Mouse (Mus musculus): ENCODE results near the gene Fank1. TPM values are rescaled to one million over a fixed set of nuclear protein-coding genes. Genes with fewer than 3 reads are reported as not detected.

Fank1 gene
- not detected for total RNA-seq (2021)
- long read RNA-seq, experiment 1: 0 reads
- long read RNA-seq, experiment 2: 0 reads

GRCm38 (mm10) chr7:133776626-133776996 is at the start of gene Fank1:
Gene Fank1, plus strand, starts transcription at chr7:133776861.
- no peak; the same call in 1 of the 2 replicates for TF ChIP-seq CTCF (IDR thresholded peaks at IDR 0.05)
- Histone ChIP-seq H3K4me3 (peak within 1 kb of the TSS; percentile 76), H3K27ac (peak within 1 kb of the TSS; percentile 97)
- peak; percentile 94 for DNase-seq
- intact Hi-C loops (cut with DNase I): loop anchor here (2.0 kb wide), 1 partner anchor 68 kb away; the partner anchor contains the start of gene Bccip

- DNase-seq: no peak
- Histone ChIP-seq H3K4me3 (no peak overlapping the region), H3K27ac (peak overlapping the region; percentile 65)
- TF ChIP-seq CTCF (IDR thresholded peaks at IDR 0.05): no peak
- intact Hi-C loops (cut with DNase I): no loop called here
Observed at GRCm38 (mm10) chr7:133727027-133727426, 49.6 kb upstream of the Fank1 start.

DNA sequence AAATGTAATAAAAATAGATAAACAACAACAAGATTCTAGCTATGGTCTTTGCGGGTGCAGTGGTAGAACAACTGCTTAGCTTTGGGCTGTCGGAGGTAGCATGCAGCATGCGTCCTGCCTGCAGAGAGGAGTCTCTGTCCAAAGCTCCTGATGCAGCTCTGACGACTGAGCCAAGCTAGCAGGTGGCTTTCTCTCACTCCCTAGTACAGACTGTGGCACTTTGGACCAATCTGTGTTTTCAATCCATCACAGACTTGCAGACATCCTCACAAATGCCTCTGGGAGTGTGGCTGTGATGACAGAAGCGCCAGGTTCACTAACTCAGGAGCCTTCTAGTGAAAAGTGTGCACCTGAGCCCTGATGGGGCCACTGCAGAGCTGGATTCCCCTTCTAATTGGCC is 47.3 kb upstream of the Fank1 start:
- DNase-seq: no peak
- no peak for TF ChIP-seq CTCF (IDR thresholded peaks at IDR 0.05)
- intact Hi-C loops (cut with DNase I): no loop called here
- Histone ChIP-seq H3K27ac (no peak overlapping the region), H3K4me3 (no peak overlapping the region)

GRCm38 (mm10) chr7:133730324-133731191 is 46.1 kb upstream of the Fank1 start:
- intact Hi-C loops (cut with DNase I): no loop called here
- peak overlapping the region; percentile 71 for H3K27ac ChIP-seq
- H3K4me3 ChIP-seq: no peak overlapping the region
- TF ChIP-seq CTCF (IDR thresholded peaks at IDR 0.05): no peak
- no peak for DNase-seq

DNA sequence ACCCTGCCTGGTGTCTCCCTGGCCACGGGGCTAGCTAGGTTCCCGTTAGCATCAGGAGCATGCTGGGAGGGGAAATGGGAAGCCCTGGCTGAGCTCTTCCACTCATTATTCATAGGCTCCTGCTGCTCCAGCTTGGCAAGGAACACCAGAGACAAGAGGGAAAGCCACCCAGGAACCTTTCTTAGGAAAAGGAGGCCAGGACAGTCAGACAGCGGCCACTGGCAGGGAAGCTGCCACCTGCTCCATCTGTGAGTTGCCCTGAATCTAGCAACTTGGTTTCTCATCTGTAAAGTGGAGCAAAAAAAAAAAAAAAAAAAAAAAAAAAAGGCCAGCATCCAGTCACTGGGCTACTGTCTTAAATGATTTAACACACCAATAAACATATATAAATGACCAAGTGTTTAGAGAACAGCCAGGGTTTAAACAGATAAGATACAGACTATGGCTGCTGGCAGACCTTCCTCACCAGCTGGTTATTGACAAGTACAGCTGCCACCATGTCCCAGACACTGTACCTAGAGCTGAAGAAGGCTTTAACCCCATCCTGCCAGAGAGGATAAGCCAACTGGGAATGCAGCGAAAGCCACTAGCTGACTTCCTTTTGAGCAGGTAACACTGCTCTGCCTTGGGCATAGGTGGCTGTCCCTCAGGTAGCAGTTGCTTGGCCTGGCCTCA is 44.6 kb upstream of the Fank1 start:
- H3K4me3 ChIP-seq: no peak overlapping the region
- DNase-seq: peak; percentile 52
- H3K27ac ChIP-seq: peak overlapping the region; percentile 71
- intact Hi-C loops (cut with DNase I): no loop called here
- TF ChIP-seq CTCF (IDR thresholded peaks at IDR 0.05): no peak

GRCm38 (mm10) chr7:133740558-133740957 is 36.1 kb upstream of the Fank1 start:
- Histone ChIP-seq H3K27ac (peak overlapping the region; percentile 88), H3K4me3 (no peak overlapping the region; the same call in 1 of the 2 replicates)
- TF ChIP-seq CTCF (IDR thresholded peaks at IDR 0.05): no peak
- intact Hi-C loops (cut with DNase I): no loop called here
- peak; percentile 14 for DNase-seq

DNA sequence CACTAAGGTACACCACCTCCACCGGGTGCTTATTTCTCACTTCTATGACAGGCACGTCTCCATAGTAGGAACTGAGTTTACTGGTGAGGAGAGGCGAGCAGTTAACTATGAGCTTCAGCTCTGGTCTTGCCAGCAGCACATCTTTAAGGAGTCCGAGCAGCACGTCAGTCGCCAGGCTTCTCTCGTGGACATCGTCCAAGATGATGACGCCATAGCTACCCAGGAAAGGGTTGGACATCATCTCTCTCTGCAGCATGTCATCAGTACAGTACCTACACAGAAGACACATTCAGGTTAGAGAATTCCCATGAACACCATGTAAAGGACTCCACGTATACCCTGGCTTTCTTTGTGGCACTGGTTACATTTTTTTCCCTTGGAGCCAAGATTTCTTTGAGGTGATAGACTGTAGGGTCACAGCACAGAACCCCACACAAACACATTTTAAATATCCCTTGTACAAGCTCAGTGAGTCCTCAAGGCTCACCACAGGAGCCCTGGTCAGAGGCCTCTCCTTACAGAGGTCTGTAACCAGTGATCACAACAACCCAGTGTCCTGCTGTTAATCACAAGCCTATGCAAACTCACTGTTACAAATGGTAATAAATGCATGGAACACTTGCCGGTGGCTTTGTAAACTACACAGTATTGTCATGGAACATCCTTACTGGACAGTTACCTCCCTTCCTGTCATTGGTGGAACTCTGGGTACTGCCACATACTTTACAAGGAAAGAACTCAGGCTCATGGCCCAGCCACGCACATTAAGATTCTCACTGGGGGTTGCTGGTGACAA is 33.9 kb upstream of the Fank1 start:
- intact Hi-C loops (cut with DNase I): no loop called here
- peak overlapping the region; percentile 88 for H3K27ac ChIP-seq

DNA sequence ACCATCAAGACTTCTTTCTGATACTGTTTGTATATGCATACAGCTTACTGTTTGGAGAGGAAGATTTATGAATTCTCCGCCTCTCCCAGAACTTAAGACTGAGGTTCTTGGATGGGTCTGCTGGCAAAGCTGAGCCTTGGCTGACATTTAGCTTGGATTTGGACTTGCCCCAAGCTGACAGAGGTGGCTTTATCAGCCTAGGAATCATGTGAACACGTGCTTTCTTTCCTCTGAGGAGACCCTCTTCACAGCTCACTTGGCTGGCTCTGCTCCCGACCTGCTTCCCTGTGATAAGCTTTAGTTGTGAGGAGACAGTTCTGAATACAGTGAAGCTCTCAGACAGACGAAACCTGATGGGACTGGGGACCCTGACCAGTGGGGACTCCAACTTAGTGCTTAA is 33.0 kb upstream of the Fank1 start:
- Histone ChIP-seq H3K4me3 (no peak overlapping the region), H3K27ac (peak overlapping the region; percentile 88)
- DNase-seq: peak; percentile 53
- no peak for TF ChIP-seq CTCF (IDR thresholded peaks at IDR 0.05)
- intact Hi-C loops (cut with DNase I): no loop called here

More for the DNA sequence above, 33.9 kb upstream of the Fank1 start:
- no peak for TF ChIP-seq CTCF (IDR thresholded peaks at IDR 0.05)
- peak; percentile 33 for DNase-seq
- no peak overlapping the region; the same call in 1 of the 2 replicates for H3K4me3 ChIP-seq

DNA sequence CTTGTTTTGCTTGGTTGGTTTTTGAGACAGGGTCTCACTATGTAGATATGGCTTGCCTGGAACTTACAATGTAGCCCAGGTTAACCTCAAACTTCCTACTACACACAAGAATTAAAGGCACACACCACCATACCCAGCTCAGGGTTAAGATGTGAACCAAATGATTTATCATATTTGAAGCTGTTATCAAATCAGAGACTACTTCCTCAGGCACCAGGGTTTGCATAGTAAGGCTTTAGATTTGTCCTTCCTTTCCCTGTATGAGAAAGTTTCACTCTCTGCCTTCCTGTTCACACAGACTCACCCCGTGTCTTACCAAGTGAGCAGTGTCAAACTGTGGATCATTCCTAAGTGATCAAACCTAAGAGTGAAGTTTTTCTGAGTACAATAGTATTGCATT is 32.5 kb upstream of the Fank1 start:
- TF ChIP-seq CTCF (IDR thresholded peaks at IDR 0.05): no peak
- H3K4me3 ChIP-seq: peak overlapping the region; percentile 32; the same call in 1 of the 2 replicates
- intact Hi-C loops (cut with DNase I): no loop called here
- DNase-seq: no peak
- peak overlapping the region; percentile 88 for H3K27ac ChIP-seq

- DNase-seq: peak; percentile 53
- no peak for TF ChIP-seq CTCF (IDR thresholded peaks at IDR 0.05)
- intact Hi-C loops (cut with DNase I): no loop called here
- peak overlapping the region; percentile 88 for H3K27ac ChIP-seq
- H3K4me3 ChIP-seq: peak overlapping the region; percentile 32; the same call in 1 of the 2 replicates
Observed at GRCm38 (mm10) chr7:133744701-133745100, 32.0 kb upstream of the Fank1 start.

DNA sequence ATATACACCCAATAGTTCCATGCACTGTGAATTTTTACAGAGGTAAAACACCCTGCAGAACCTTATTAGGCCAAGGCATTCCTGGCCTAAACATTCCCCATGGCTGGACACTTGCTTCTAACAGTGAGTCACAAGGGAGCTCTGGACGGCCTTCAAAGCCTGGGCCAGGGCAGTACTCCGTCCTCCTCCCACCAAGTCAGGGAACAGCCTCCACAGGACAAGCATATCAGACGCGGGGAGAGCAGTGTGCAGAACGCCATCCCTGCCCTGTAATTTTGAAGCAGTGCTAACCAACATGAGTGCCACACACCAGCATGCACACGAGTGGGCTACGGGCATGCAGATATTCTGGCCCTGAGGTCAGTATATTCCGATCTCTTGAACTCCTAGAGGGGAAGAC is 29.3 kb upstream of the Fank1 start:
- TF ChIP-seq CTCF (IDR thresholded peaks at IDR 0.05): no peak
- H3K27ac ChIP-seq: peak overlapping the region; percentile 73
- peak; percentile 46 for DNase-seq
- H3K4me3 ChIP-seq: no peak overlapping the region
- intact Hi-C loops (cut with DNase I): no loop called here

DNA sequence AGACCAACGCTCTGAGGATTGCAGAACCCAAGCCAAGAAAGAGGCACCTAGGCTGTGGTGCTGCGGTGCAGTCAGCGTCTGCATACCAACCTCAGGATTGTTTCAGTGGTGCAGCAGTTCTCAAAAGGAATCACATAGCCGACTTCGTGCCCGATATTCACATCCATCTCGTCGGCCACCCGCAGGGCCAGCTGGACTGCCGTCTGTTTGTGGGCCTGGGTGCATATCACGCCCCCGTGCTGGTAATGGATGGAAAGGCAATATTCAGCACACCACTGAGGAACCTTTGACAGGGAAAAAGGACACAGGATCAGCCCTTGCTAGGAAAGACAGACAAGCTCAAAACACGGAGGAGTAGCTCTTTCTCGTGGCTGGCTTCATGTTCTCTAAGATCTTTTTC is 27.9 kb upstream of the Fank1 start:
- peak; percentile 15 for DNase-seq
- no peak for TF ChIP-seq CTCF (IDR thresholded peaks at IDR 0.05)
- intact Hi-C loops (cut with DNase I): no loop called here
- Histone ChIP-seq H3K4me3 (no peak overlapping the region), H3K27ac (peak overlapping the region; percentile 73; the same call in 1 of the 2 replicates)
